Mouse (Mus musculus) ovary, adult 18-20 months (tissue): ENCODE results near the gene Bcl11b.

Source experiments
- DNase-seq: peaks from one replicate; pipeline ENCODE4 v3.0.0; 2022; ENCODE audit warnings: low spot score, mixed read lengths

Bcl11b gene

GRCm38 (mm10) chr12:108003483-108003882 is at the start of gene Bcl11b:
Bcl11b (minus strand) TSS chr12:108003602.
- no peak for DNase-seq

GRCm38 (mm10) chr12:108050996-108051395 is 47.6 kb upstream of the Bcl11b start:
- no peak for DNase-seq

GRCm38 (mm10) chr12:108049625-108050024 is 46.2 kb upstream of the Bcl11b start:
- no peak for DNase-seq

- DNase-seq, result no peak
Measured at GRCm38 (mm10) chr12:108042239-108042571, 38.8 kb upstream of the Bcl11b start.

- peak; percentile 15 for DNase-seq
Measured at GRCm38 (mm10) chr12:108041571-108042238, 38.3 kb upstream of the Bcl11b start.

GRCm38 (mm10) chr12:108037446-108037845 is 34.0 kb upstream of the Bcl11b start:
- DNase-seq, result no peak

GRCm38 (mm10) chr12:108035412-108036078 is 32.1 kb upstream of the Bcl11b start:
- no peak for DNase-seq

- no peak for DNase-seq
Measured at GRCm38 (mm10) chr12:108022835-108023615, 19.6 kb upstream of the Bcl11b start.

- no peak for DNase-seq
Measured at GRCm38 (mm10) chr12:108012003-108012402, 8.6 kb upstream of the Bcl11b start.

- DNase-seq, result no peak
Measured at GRCm38 (mm10) chr12:108010346-108010745, 6.9 kb upstream of the Bcl11b start.

- DNase-seq, result no peak
Measured at GRCm38 (mm10) chr12:108009156-108009555, 5.8 kb upstream of the Bcl11b start.

- DNase-seq, result peak; percentile 50
Measured at GRCm38 (mm10) chr12:108005816-108006626, 2.6 kb upstream of the Bcl11b start.

- DNase-seq, result no peak
Measured at GRCm38 (mm10) chr12:108005488-108005800, 2.0 kb upstream of the Bcl11b start.

GRCm38 (mm10) chr12:108004701-108005487 is 1.5 kb upstream of the Bcl11b start:
- DNase-seq, result no peak

GRCm38 (mm10) chr12:108003928-108004327 is 526 bp upstream of the Bcl11b start:
- no peak for DNase-seq

GRCm38 (mm10) chr12:108002436-108003189 is 789 bp downstream of the Bcl11b start:
- DNase-seq, result no peak

- no peak for DNase-seq
Measured at GRCm38 (mm10) chr12:108001652-108002340, 1.6 kb downstream of the Bcl11b start.

GRCm38 (mm10) chr12:108000715-108001080 is 2.7 kb downstream of the Bcl11b start:
- no peak for DNase-seq

GRCm38 (mm10) chr12:107999751-108000714 is 3.4 kb downstream of the Bcl11b start:
- no peak for DNase-seq
